Mouse (Mus musculus): ENCODE measurements at regions not wholly inside any gene's neighbourhood (a gene's known extent, or its start where the extent isn't known, plus 50 kb on each side); places are given as distances from the start of the nearest gene placed in this dataset.

DNA sequence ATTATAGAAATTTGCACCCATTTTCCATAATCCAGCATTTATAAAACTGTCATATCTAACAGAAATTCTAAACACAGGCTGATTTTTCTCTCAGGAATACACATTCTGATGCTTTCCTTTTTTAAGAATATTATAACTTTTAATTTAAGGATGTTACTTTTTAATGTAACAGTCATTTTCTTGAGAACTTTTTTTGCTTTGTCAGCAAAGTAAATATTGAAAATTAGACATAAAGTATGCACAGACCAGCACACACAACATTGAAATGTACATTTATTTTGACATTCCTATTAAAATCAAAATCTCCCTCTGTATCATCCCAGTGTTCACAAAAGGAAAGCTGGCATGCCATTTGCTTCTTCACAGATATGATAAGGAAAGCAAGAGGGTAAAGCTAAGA lies 337.0 kb downstream of the Foxa2 start:
- no peaks in the 10 kb centered on the region for H3K4me1 ChIP-seq (ENCODE audit: control insufficient read depth, insufficient read depth, low read length)
- DNase-seq (ENCODE audit: low spot score) (no peak), ATAC-seq (no peak)
- no peaks in the 10 kb centered on the region for H3K27me3 ChIP-seq (replicated peaks; ENCODE audit: control insufficient read depth, insufficient read depth, low read length)
- no peaks in the 10 kb centered on the region for H3K9me3 ChIP-seq (replicated peaks; ENCODE audit: control insufficient read depth, low read length)
- no peak overlapping the region for H3K9ac ChIP-seq (ENCODE audit: low read length)
- no peak overlapping the region for H3K4me3 ChIP-seq (ENCODE audit: low read depth, low read length)
- H3K27ac ChIP-seq (ENCODE audit: low read depth, low read length): no peak overlapping the region
- no peak overlapping the region for H3K4me2 ChIP-seq (ENCODE audit: low read length)
- H3K36me3 ChIP-seq (ENCODE audit: control insufficient read depth, insufficient read depth, low read length): no peaks in the 10 kb centered on the region

DNA sequence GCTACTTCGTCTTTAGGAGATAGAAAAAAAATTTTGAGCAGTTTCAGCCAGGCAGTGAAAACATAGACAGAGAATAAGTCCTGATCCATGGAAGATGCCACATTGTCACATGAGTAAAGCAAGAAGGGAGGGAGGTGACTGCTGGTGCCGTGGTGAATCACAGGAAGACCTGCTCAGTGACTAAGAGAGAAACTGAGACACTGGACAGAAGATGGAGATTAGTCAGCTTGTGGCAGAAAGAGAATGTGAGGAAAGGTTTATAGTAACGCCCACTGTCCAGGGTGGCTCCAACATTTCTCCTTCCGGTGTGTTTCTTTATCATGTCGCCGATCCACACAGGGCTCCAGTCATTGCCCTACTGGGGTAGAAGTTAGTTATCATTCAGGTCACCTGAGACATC lies 339.6 kb downstream of the Foxa2 start:
- ATAC-seq (no peak), DNase-seq (ENCODE audit: low spot score) (no peak)
- H3K4me1 ChIP-seq (ENCODE audit: control insufficient read depth, insufficient read depth, low read length): no peaks in the 10 kb centered on the region
- no peaks in the 10 kb centered on the region for H3K36me3 ChIP-seq (ENCODE audit: control insufficient read depth, insufficient read depth, low read length)
- no peak overlapping the region for H3K9ac ChIP-seq (ENCODE audit: low read length)
- H3K27ac ChIP-seq (ENCODE audit: low read depth, low read length): no peak overlapping the region
- 92% methylated on average over 6 of the region's 6 CpGs for WGBS
- no peak overlapping the region for H3K4me3 ChIP-seq (ENCODE audit: low read depth, low read length)
- no peaks in the 10 kb centered on the region for H3K27me3 ChIP-seq (replicated peaks; ENCODE audit: control insufficient read depth, insufficient read depth, low read length)
- no peak overlapping the region for H3K4me2 ChIP-seq (ENCODE audit: low read length)
- H3K9me3 ChIP-seq (replicated peaks; ENCODE audit: control insufficient read depth, low read length): no peaks in the 10 kb centered on the region

DNA sequence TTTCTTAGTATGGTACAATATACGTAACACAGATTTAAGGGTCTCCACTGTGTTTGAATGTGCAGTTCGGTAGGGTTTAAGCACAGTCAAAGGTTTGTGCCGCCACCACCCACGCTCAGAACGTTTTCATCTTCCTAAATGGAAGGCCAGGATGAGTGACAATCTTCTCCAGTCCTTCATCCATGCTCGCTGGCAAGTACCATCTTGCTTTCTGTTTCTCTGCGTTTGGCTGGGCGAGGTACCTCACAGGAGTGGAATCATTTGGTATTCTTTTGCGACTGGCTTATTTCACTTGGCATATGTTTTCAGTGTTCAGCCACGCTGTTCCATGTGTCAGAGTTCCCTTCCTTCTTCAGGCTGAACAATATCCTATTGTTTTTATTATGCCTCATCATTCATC lies 342.3 kb downstream of the Pax1 start:
- no peak for DNase-seq (ENCODE audit: low spot score)
- H3K36me3 ChIP-seq (ENCODE audit: control insufficient read depth, insufficient read depth, low read length): no peaks in the 10 kb centered on the region
- H3K27ac ChIP-seq (ENCODE audit: low read depth, low read length): no peak overlapping the region
- ATAC-seq: no peak
- H3K4me3 ChIP-seq (ENCODE audit: low read depth, low read length): no peak overlapping the region
- H3K9me3 ChIP-seq (replicated peaks; ENCODE audit: control insufficient read depth, low read length): no peaks in the 10 kb centered on the region
- WGBS: 75% methylated on average over 10 of the region's 10 CpGs
- H3K9ac ChIP-seq (ENCODE audit: low read length): no peak overlapping the region
- H3K4me2 ChIP-seq (ENCODE audit: low read length): no peak overlapping the region
- no peaks in the 10 kb centered on the region for H3K27me3 ChIP-seq (replicated peaks; ENCODE audit: control insufficient read depth, insufficient read depth, low read length)
- no peaks in the 10 kb centered on the region for H3K4me1 ChIP-seq (ENCODE audit: control insufficient read depth, insufficient read depth, low read length)

DNA sequence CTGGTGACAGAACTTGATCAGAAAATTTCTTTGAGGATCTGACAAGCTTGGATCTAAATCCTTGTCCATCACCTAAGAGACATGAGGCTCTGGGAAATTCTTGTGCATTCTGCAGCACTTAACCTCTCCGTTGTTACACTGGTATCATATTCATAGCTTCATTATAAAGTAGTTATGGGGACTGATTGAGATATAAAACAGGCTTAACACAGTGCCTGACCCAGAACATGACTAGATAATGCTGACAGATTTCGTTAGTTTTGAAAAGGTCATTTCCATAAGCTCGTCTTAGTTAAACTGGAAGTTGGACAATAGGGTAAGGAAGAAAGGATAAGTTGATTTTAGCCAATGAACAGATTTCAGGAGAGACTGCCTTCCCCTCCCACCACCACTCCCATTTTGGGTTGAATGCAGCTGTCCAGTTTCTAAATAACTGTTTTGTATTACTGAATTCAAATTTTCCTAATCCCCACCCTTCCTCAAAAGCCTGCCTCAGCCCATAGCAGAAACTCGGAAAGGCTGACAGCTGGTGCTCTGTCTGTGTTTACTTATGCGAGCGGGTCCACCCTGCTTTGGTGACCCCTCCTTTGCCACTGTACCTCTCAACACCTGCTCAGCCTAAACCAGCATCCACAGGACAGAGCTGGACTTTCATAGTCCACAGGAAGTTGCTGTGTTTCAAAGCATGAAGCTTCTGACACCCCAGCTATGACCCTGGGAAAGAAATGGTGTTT lies 340.8 kb downstream of the Pax1 start:
- Histone ChIP-seq H3K9ac (ENCODE audit: low read length) (no peak overlapping the region), H3K36me3 (ENCODE audit: control insufficient read depth, insufficient read depth, low read length) (no peaks in the 10 kb centered on the region), H3K4me1 (ENCODE audit: control insufficient read depth, insufficient read depth, low read length) (no peaks in the 10 kb centered on the region), H3K27me3 (replicated peaks; ENCODE audit: control insufficient read depth, insufficient read depth, low read length) (no peaks in the 10 kb centered on the region), H3K9me3 (replicated peaks; ENCODE audit: control insufficient read depth, low read length) (no peaks in the 10 kb centered on the region), H3K4me3 (ENCODE audit: low read depth, low read length) (no peak overlapping the region), H3K4me2 (ENCODE audit: low read length) (no peak overlapping the region), H3K27ac (ENCODE audit: low read depth, low read length) (no peak overlapping the region)
- WGBS: 26% methylated on average over 6 of the region's 6 CpGs
- DNase-seq (ENCODE audit: low spot score) (peak; percentile 28), ATAC-seq (peak; percentile 69; the same call in 1 of the 2 replicates)

DNA sequence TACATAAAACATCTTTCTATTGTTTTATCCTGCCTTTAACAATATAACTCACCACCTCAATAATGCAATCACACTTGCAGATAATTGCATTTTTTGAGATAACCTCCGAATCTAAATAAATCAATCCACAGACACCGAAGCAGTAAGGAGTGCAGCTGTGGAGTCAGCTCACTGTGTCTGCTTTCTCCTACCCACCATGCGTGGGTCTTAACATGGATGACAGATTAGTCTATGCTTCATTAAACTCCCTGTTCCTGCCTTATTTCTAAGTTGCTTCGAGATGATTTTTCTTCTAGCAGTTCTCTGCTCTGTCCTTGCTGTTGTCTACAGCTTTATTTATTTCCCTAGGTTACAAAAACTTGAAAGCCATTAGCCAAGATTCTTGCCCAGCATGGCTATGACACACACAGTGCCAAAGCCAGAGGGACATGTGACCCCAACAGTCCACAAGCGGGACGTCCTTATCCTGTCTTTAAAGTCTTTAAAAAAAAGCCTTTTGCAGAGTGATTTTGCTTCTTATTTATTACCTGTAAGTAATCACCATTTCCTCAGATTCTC lies 337.9 kb downstream of the Pax1 start:
- Histone ChIP-seq H3K36me3 (ENCODE audit: control insufficient read depth, insufficient read depth, low read length) (no peaks in the 10 kb centered on the region), H3K9me3 (replicated peaks; ENCODE audit: control insufficient read depth, low read length) (no peaks in the 10 kb centered on the region), H3K27ac (ENCODE audit: low read depth, low read length) (no peak overlapping the region), H3K9ac (ENCODE audit: low read length) (no peak overlapping the region), H3K4me3 (ENCODE audit: low read depth, low read length) (no peak overlapping the region), H3K4me1 (ENCODE audit: control insufficient read depth, insufficient read depth, low read length) (no peaks in the 10 kb centered on the region), H3K27me3 (replicated peaks; ENCODE audit: control insufficient read depth, insufficient read depth, low read length) (no peaks in the 10 kb centered on the region), H3K4me2 (ENCODE audit: low read length) (no peak overlapping the region)
- WGBS: 77% methylated on average over 6 of the region's 6 CpGs
- ATAC-seq (no peak), DNase-seq (ENCODE audit: low spot score) (no peak)

DNA sequence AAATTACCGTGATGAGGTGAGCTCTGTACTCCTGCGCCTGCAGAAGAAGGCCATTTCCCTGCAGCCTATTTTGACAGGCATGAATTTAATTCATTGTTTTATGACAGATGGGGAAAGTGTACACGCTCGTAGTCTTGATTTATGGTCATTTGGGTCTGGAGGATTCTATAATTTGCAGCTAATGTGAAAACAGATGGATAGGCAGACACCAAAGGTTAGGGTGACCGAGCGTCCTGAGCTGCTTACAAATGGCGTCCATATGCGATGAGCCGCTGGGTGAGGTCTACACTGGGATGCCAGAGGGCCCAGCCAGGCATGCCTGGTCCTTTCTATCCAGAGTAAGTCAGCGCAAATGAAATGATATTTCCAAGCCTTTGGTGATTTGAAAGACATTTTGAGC lies 330.2 kb downstream of the Pax1 start:
- Histone ChIP-seq H3K4me1 (ENCODE audit: control insufficient read depth, insufficient read depth, low read length) (no peaks in the 10 kb centered on the region), H3K4me2 (ENCODE audit: low read length) (no peak overlapping the region), H3K4me3 (ENCODE audit: low read depth, low read length) (no peak overlapping the region), H3K9ac (ENCODE audit: low read length) (no peak overlapping the region), H3K27me3 (replicated peaks; ENCODE audit: control insufficient read depth, insufficient read depth, low read length) (no peaks in the 10 kb centered on the region), H3K27ac (ENCODE audit: low read depth, low read length) (no peak overlapping the region), H3K9me3 (replicated peaks; ENCODE audit: control insufficient read depth, low read length) (no peaks in the 10 kb centered on the region), H3K36me3 (ENCODE audit: control insufficient read depth, insufficient read depth, low read length) (no peaks in the 10 kb centered on the region)
- WGBS: 88% methylated on average over 10 of the region's 10 CpGs
- DNase-seq (ENCODE audit: low spot score): no peak
- ATAC-seq: no peak

DNA sequence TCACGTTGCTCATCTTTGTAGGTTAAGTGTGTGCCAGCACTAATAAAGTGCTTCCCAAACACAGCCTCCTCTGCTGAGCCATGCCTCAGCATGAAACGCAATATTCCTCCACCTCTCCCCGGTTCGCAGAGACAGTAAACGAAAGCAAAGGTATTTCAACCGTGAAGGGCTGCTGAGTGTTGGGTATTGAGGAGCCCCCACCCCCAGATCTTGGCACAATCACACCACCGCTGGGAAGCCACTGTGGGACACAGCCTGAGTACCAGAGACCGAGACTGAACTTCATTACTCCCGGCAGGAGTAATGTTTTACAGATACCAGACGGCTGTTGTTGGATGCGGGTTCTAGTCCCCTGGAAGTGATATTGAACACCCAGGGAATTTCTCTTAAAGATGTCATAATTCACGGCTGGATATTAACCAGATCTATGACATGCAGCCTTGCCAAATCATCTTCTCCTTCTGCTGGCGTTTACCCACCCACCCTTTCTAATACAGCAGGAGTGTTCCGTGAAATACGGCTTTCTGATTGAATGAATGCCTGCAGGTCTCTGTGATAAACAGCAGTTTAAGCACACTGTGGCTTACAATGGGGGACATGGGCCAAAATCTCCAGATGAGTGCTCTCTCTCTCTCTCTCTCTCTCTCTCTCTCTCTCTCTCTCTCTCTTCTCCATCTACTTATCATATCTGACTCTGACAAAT lies 328.9 kb downstream of the Pax1 start:
- Histone ChIP-seq H3K4me3 (ENCODE audit: low read depth, low read length) (no peak overlapping the region), H3K4me1 (ENCODE audit: control insufficient read depth, insufficient read depth, low read length) (no peaks in the 10 kb centered on the region), H3K27ac (ENCODE audit: low read depth, low read length) (no peak overlapping the region), H3K9me3 (replicated peaks; ENCODE audit: control insufficient read depth, low read length) (no peaks in the 10 kb centered on the region), H3K9ac (ENCODE audit: low read length) (no peak overlapping the region), H3K4me2 (ENCODE audit: low read length) (no peak overlapping the region), H3K36me3 (ENCODE audit: control insufficient read depth, insufficient read depth, low read length) (no peaks in the 10 kb centered on the region), H3K27me3 (replicated peaks; ENCODE audit: control insufficient read depth, insufficient read depth, low read length) (no peaks in the 10 kb centered on the region)
- DNase-seq (ENCODE audit: low spot score): no peak
- no peak for ATAC-seq
- WGBS: 73% methylated on average over 15 of the region's 15 CpGs

DNA sequence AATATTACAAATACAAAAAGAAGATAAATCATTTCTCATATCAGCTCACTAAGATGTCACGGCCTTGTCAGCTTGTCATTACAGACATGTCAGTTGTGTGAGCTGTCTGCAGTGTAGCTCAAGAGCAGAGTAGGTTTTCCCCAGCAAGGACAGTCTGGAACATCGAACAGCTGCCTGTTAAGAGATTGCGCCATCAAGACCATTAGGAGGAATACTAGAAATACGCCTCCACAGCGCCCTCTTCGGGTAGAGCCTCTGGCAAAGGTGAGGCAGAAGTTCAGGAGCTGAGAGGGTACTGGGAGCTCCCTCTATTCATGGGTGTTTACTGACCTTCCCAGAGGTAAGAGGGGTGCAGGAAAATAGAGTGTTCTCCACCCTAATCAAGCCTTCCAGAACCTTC lies 327.0 kb downstream of the Pax1 start:
- Histone ChIP-seq H3K27me3 (replicated peaks; ENCODE audit: control insufficient read depth, insufficient read depth, low read length) (no peaks in the 10 kb centered on the region), H3K4me3 (ENCODE audit: low read depth, low read length) (no peak overlapping the region), H3K4me1 (ENCODE audit: control insufficient read depth, insufficient read depth, low read length) (no peaks in the 10 kb centered on the region), H3K9ac (ENCODE audit: low read length) (no peak overlapping the region), H3K9me3 (replicated peaks; ENCODE audit: control insufficient read depth, low read length) (no peaks in the 10 kb centered on the region), H3K27ac (ENCODE audit: low read depth, low read length) (no peak overlapping the region), H3K4me2 (ENCODE audit: low read length) (no peak overlapping the region), H3K36me3 (ENCODE audit: control insufficient read depth, insufficient read depth, low read length) (no peaks in the 10 kb centered on the region)
- DNase-seq (ENCODE audit: low spot score) (peak; percentile 46), ATAC-seq (no peak)
- WGBS: 19% methylated on average over 6 of the region's 6 CpGs

DNA sequence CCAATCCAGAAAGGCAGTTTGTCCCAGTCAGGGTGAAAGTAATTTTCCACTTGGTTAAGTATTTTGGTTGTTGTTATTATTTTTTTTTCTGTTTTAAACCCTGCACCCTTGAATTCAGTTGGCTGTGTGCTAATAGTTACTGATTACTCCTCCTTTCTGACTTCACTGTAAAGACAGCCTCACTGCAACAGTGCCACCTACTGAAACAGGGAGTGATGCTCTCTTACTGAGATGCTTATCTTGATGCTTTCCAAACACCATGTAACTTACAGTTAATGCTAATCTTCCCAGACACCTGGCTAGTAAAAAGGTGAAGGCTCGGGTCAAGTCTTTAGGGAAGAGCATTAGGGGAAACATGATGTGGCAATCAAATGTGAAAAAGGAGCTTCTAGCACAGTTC lies 294.9 kb downstream of the Pax1 start:
- no peak overlapping the region for H3K4me3 ChIP-seq (ENCODE audit: low read depth, low read length)
- H3K27ac ChIP-seq (ENCODE audit: low read depth, low read length): no peak overlapping the region
- no peak overlapping the region for H3K9ac ChIP-seq (ENCODE audit: low read length)
- no peaks in the 10 kb centered on the region for H3K9me3 ChIP-seq (replicated peaks; ENCODE audit: control insufficient read depth, low read length)
- DNase-seq (ENCODE audit: low spot score) (peak; percentile 42), ATAC-seq (no peak)
- 45% methylated on average over 1 of the region's 1 CpGs for WGBS
- H3K27me3 ChIP-seq (replicated peaks; ENCODE audit: control insufficient read depth, insufficient read depth, low read length): no peaks in the 10 kb centered on the region
- no peaks in the 10 kb centered on the region for H3K36me3 ChIP-seq (ENCODE audit: control insufficient read depth, insufficient read depth, low read length)
- no peaks in the 10 kb centered on the region for H3K4me1 ChIP-seq (ENCODE audit: control insufficient read depth, insufficient read depth, low read length)
- H3K4me2 ChIP-seq (ENCODE audit: low read length): no peak overlapping the region

Data from forebrain, embryonic 14.5 days (tissue).